Mouse (Mus musculus) C2C12 (cell line): ENCODE results near the gene Nectin1.

Experiments used
- CTCF ChIP-seq: IDR thresholded peaks from one replicate; pipeline ENCODE4 v1.5.1; 2011; ENCODE audit not compliant: control insufficient read depth, insufficient read depth, insufficient read length
- FOSL1 ChIP-seq: IDR thresholded peaks from one replicate; pipeline ENCODE4 v1.8.0; 2011; ENCODE audit warnings: mild to moderate bottlenecking, low read length; ENCODE audit not compliant: poor library complexity, insufficient read depth, severe bottlenecking
- MAX ChIP-seq: IDR thresholded peaks from one replicate; pipeline ENCODE4 v1.6.1; 2011; ENCODE audit warnings: mild to moderate bottlenecking, control low read depth
- MYOG ChIP-seq: IDR thresholded peaks from one replicate; pipeline ENCODE4 v1.6.1; 2011; ENCODE audit not compliant: control insufficient read depth, insufficient read length; ENCODE audit errors: extremely low read depth
- USF1 ChIP-seq: IDR thresholded peaks from one replicate; pipeline ENCODE4 v1.6.1; 2011; ENCODE audit warnings: low read depth, mild to moderate bottlenecking, control low read depth, moderate library complexity

DNA sequence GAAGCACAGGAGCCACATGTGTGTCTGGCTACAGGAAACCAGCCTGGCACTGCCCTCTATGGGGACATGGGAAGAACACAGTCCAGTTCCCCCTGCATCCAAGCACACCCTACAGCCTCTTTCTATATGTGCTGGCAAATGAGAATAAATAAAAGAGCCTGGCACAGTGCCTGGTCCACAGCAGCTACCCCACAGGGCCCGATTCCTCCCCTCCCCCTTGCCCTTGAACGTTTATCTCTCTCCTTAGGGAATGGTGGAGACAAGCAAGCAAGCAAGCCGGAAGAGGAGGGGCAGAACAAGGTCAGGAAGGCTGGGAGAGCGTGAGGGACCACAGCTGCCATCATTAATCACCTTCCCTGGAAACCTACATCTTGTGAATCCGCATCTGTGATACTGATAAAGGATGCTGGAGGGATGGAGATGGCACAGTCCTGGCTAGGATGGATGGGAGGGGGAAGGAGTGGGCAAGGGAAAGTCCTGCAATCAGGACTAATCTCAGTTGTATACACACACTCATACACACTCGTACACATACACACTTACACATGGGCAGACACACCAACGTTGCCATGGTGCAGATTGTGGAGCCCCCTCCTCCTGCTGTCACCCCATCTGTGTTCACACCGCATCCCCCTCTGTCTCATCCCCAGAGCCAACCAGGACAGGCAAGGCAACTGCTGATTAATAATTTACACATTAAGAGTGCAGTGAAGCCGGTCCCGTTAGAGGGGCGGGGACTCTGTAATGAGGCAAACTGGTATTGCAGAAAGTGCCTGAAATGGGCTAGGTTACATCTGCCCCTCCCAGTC, 44.2 kb upstream of the Nectin1 start:
- TF ChIP-seq CTCF: no peak
- TF ChIP-seq FOSL1: no peak
- no peak for TF ChIP-seq USF1
- no peak for TF ChIP-seq MYOG
- TF ChIP-seq MAX: no peak
